Mouse (Mus musculus) spleen, adult 12 weeks (tissue): ENCODE measurements at regions not wholly inside any gene's neighbourhood (a gene's known extent, or its start where the extent isn't known, plus 50 kb on each side); places are given as distances from the start of the nearest gene placed in this dataset.
"Not testable (repeated sequence)": the region's sequence is repeated elsewhere in the genome, so short reads cannot be mapped to it uniquely, and the experiment has no call there.

Experiments used
- DNase-seq: peaks from one replicate; pipeline ENCODE4 v3.0.0; 2022; ENCODE audit warnings: low spot score

- DNase-seq = no peak
These were observed 132.0 kb upstream of the Gadl1 start for GRCm38 (mm10) chr9:115777097-115777864.

DNA sequence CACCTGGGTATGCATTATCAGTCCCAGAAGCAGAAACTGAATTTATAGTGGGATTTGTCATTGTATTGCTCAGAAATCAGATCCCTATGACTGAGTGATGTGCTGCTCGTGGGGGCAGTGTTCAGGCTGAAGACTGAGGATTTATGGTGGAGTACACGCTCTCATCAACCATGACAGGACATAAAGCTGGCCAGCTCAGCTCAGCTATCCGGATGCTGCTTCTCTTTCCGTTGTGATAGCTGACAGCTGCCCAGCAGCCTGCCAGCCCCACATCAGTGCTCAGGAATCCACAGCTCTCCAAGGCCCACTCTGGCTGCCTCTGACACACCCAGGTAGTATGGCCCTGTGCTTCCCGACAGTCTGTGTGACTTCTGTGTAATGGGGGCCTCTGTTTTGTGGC is 130.4 kb upstream of the Gadl1 start:
- no peak for DNase-seq

DNA sequence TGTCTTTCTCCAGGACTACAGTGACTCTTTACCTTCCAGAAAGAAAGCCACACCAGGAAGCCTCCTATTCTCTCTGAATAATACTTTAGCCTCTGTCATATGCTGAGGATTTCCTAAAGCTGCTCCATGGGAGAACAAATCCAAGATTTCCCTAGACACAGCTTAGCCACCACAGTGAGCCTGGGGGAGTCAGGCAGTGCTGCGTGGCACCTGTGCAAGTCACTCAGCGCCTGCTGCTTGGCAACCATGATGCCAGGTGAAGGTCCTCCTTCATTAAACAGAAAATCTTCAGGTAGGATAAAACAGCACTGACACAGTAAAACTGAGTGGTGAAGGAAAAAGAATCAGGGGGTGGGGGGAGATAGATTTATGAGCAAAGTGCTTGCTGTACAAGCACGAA is 109.9 kb upstream of the Gadl1 start:
- DNase-seq = no peak

GRCm38 (mm10) chr9:115800624-115801023 is 108.6 kb upstream of the Gadl1 start:
- DNase-seq = no peak

- no peak for DNase-seq
These were observed 106.2 kb upstream of the Gadl1 start for GRCm38 (mm10) chr9:115803071-115803470.

DNA sequence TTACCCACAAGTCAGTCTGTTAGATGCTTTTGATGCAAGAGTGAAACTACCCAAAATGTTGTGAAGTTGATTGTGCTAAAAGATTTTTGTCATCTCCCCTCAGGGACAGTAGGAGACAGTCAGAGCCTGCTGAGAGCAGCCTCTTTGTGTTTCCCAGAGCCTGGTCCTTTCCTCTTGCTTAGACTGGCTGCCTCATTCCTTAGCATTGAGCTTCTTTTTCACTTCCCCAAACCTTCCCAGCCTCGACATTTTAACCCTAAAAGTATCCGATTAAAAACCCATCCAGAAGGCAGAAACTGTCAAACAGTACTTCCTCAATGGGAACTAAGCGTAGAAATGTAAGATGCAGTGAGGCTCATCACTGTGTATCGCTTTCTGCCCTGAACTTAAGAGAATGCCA is 104.0 kb upstream of the Gadl1 start:
- DNase-seq = no peak

- no peak for DNase-seq
These were observed 103.1 kb upstream of the Gadl1 start for GRCm38 (mm10) chr9:115806018-115806702.

GRCm38 (mm10) chr9:115840186-115840585 is 69.1 kb upstream of the Gadl1 start:
- no peak for DNase-seq

DNA sequence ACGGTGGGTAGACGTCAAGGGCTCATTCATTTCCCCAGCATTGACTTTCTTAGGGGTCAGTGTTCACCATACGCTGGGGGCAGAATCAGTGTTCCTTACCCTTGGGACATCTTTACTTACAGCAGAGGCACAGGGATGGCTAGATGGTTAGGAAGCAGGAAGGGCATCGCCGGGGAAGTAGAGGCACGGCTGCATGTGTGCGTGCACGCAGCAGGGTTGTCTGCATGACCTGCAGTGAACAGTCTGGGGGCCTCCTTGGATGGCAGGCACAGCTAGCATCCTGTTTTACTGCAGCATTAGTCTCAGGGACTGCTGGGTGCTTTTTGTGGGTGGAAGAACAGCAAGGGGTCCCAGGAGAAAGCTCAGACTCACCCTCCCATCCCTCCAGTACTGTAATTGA is 68.5 kb upstream of the Gadl1 start:
- no peak for DNase-seq

DNA sequence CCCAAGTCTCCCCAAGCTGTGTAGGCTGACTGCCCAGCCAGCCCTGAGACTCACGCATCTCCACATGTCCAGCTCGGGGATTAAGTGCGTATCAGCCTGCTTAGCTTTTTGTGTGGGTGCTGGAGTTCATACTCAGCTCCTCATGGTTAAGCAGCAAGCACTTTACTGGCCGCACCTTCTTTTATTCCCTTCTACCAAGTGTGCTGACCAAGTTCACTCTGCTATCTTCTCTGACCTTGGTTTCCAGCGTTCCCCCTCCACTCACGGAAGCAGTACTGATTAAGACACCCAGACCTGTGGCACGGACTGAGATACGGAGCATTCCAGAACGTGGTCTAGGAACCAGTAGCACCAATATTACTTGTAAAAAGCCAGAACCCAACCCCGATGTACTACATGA is 67.6 kb upstream of the Gadl1 start:
- DNase-seq = no peak

- DNase-seq = no peak
These were observed 64.9 kb upstream of the Gadl1 start for GRCm38 (mm10) chr9:115844340-115844739.

DNA sequence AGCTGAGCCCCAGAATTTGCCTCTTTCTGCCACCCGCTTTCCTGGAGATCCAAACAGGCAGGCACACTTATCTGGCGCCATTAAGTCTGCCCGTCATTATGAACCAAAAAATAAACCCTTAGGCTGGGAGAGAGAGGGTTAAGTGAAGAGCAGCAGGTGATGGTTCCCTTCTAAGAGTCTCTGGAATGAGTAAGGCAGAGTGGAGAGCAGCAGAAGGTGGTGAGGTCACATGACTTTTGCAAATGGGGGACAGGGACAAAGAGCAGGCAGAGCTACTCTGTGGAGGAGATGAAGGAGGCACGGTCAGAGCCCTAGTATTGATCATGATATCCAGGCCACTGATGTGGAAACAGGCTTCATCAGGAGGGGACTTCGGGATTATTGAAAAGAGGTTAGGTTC is 64.2 kb upstream of the Gadl1 start:
- no peak for DNase-seq

GRCm38 (mm10) chr9:115847289-115848074 is 61.8 kb upstream of the Gadl1 start:
- no peak for DNase-seq

- DNase-seq = not testable (repeated sequence)
These were observed 55.9 kb upstream of the Gadl1 start for GRCm38 (mm10) chr9:115853210-115853842.

DNA sequence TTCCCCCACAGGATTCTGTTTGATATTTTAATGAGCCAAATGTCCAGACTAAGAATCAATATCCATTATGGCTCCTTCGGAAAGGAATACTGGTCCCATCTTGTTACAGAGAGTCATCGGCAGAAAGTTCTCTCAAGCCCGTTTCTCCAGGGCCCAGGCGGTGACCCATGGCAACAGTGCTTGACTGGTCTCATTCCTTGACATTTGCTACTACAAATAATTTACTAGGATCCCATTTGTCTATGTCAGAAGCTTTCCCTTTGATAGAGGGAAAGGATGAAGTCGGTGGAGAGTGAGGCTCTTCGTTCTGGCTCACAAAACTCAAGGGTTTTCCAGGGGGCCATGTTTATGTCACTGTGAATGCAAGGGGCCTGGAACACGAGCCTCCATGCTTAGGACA is 52.0 kb upstream of the Gadl1 start:
- no peak for DNase-seq

GRCm38 (mm10) chr9:115858848-115859247 is 50.4 kb upstream of the Gadl1 start:
- DNase-seq = no peak
